Mouse (Mus musculus) kidney, adult 2 months (tissue): ENCODE measurements around the gene Zfp768. TPM values are rescaled to one million over a fixed set of nuclear protein-coding genes. Genes with fewer than 3 reads are reported as not detected.

Experiments
- DNase-seq: peaks from one replicate; pipeline ENCODE4 v3.0.0; 2021
- H3K27ac ChIP-seq: fragments of 200-500 bp; 2 replicates; pipeline ENCODE4 v1.5.1; 2012; ENCODE audit warnings: low read depth, low read length, control low read depth, inconsistent platforms; ENCODE audit not compliant: insufficient read depth
- H3K27me3 ChIP-seq: fragments of 200-500 bp; replicated peaks from 2 replicates; pipeline ENCODE4 v1.6.1; 2012; ENCODE audit warnings: mild to moderate bottlenecking, moderate library complexity, low read length, inconsistent platforms; ENCODE audit not compliant: control insufficient read depth, insufficient read depth
- H3K36me3 ChIP-seq: fragments of 200-500 bp; 2 replicates; pipeline ENCODE4 v1.6.1; 2012; ENCODE audit warnings: mild to moderate bottlenecking, moderate library complexity, low read length, inconsistent platforms; ENCODE audit not compliant: control insufficient read depth, insufficient read depth
- H3K4me1 ChIP-seq: fragments of 200-500 bp; 2 replicates; pipeline ENCODE4 v1.6.1; 2011; ENCODE audit warnings: low read length; ENCODE audit not compliant: control insufficient read depth, insufficient read depth
- H3K4me3 ChIP-seq: fragments of 200-500 bp; 2 replicates; pipeline ENCODE4 v1.5.1; 2011; ENCODE audit warnings: mild to moderate bottlenecking, low read depth, low read length, control low read depth; ENCODE audit not compliant: insufficient read depth
- CTCF ChIP-seq: fragments of 200-500 bp; conservative IDR thresholded peaks from 2 replicates; pipeline ENCODE4 v1.5.1; 2011; ENCODE audit warnings: low read depth, mild to moderate bottlenecking, control low read depth, low read length, moderate library complexity, mixed read lengths; ENCODE audit not compliant: insufficient read depth, insufficient read length
- POLR2A ChIP-seq: fragments of 200-500 bp; IDR thresholded peaks from one replicate; pipeline ENCODE4 v1.6.1; 2011; ENCODE audit warnings: low read depth, low read length, control low read depth
- WGBS: fragments of 180-500 bp; shearing (Covaris S2); methylation state at CpG from one replicate; pipeline ENCODE4 v1.1.7; 2018; 5-methylcytosine and 5-hydroxymethylcytosine counted together
- polyA plus RNA-seq: library from polyadenylated mRNA; depleted of rRNA; stranded (reverse); fragments of >200 nt; gene quantifications from 2 replicates; pipeline ENCODE4 v1.2.3, GENCODE M21; 2012

The Zfp768 gene
- polyA plus RNA-seq, 1 experiment, result 36.7 TPM

DNA sequence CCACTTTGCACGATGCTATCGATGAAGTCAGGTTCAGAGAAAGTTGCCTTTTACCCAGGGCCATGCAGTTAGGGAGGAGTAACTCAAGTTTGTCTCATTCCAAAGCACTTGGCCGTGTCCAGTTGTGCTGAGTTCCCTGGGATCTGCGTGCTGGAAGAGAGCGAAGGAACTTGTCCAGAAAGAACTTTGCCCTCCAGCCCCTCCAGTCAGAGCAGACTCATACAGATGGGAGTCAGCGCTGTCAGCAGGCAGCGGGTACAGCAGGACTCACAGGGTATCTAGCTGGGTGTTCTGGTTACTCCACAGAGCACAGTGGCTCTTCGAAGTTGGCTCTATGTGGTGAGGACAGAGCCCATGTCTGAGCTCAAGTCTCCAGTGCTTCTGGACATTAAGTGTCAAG lies 19.8 kb downstream of the Zfp768 start:
- WGBS, result 50% methylated on average over 8 of the region's 8 CpGs
- H3K27ac ChIP-seq, result no peak overlapping the region
- TF ChIP-seq CTCF (no peak), POLR2A (no peak)
- DNase-seq, result peak; percentile 73
- no peak overlapping the region for H3K4me3 ChIP-seq
- H3K36me3 ChIP-seq, result no peaks in the 10 kb centered on the region
- H3K27me3 ChIP-seq, result no peaks in the 10 kb centered on the region
- H3K4me1 ChIP-seq, result peaks cover 4% of the 10 kb centered on the region; the same call in 1 of the 2 replicates

DNA sequence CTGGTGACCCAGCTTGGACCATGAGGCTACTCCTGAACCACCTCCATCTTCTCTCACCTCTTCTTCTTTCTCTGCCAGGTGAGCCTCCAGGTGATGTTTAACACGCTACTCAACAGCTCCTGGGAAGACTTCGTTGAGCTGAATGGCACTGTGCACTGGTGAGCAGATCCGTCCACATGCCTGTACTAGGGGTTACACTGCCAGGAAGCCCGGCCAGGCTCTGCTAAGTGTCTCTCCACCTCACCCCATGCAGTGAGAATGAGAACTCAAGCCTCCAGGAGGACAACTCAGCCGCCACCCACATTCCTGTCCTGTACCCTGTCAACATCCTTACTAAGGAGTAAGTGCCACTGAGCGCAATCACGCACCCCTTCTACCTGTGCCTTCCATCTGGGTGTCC lies 20.4 kb downstream of the Zfp768 start:
- H3K27ac ChIP-seq, result no peak overlapping the region
- H3K27me3 ChIP-seq, result no peaks in the 10 kb centered on the region
- H3K36me3 ChIP-seq, result no peaks in the 10 kb centered on the region
- no peak for TF ChIP-seq POLR2A
- no peak overlapping the region for H3K4me3 ChIP-seq
- peaks cover 4% of the 10 kb centered on the region; the same call in 1 of the 2 replicates for H3K4me1 ChIP-seq
- no peak for DNase-seq
- WGBS, result 85% methylated on average over 7 of the region's 7 CpGs

DNA sequence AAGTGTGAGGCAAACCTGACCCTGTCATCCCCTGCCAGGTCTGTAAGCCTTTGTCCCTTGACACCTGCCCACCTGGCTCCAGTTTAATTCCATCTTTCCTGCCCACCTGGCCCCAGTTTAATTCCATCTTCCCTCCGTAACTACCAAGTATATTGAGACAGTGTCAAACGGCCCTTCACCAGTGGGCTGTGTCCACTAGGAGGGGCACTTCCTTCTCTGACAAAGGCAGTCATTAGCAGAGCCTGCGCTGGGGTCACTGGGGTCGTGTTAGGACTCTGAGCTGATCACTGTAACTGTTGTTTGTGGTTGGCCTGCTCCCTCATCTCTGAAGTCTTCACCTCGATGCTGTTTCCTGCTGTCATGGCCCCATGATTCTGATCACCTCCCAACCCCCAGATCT lies 23.3 kb downstream of the Zfp768 start:
- peaks cover 4% of the 10 kb centered on the region; the same call in 1 of the 2 replicates for H3K4me1 ChIP-seq

DNA sequence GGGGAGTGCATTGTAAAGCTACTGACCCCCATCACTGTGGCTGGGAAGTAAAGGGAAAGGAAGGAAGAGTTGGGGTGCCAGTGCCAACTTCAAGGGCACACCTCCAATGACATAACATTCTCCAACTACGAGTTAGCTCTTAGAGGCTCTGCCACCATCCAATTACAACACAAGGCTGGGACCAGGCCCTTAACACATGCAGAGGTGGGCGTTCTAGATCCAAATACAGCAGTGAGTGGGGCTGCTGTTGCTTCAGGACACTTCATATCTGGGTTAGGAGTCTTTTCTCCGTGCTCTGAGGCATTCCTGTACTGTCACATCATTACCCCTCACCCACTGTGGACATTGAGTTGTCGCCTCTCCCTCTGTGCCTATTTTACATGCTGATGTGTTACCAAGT lies 24.3 kb downstream of the Zfp768 start:
- no peaks in the 10 kb centered on the region for H3K36me3 ChIP-seq
- TF ChIP-seq POLR2A (no peak), CTCF (no peak)
- no peak overlapping the region for H3K4me3 ChIP-seq
- no peak overlapping the region for H3K27ac ChIP-seq
- 71% methylated on average over 4 of the region's 4 CpGs for WGBS
- DNase-seq, result no peak
- no peaks in the 10 kb centered on the region for H3K27me3 ChIP-seq
- peaks cover 4% of the 10 kb centered on the region; the same call in 1 of the 2 replicates for H3K4me1 ChIP-seq

More for the DNA sequence above, 23.3 kb downstream of the Zfp768 start:
- H3K27me3 ChIP-seq, result no peaks in the 10 kb centered on the region
- peak; percentile 28 for DNase-seq
- TF ChIP-seq CTCF (peak; percentile 55), POLR2A (no peak)
- whole genome bisulfite sequencing, result 40% methylated on average over 5 of the region's 5 CpGs
- H3K36me3 ChIP-seq, result no peaks in the 10 kb centered on the region
- no peak overlapping the region for H3K27ac ChIP-seq
- no peak overlapping the region for H3K4me3 ChIP-seq

DNA sequence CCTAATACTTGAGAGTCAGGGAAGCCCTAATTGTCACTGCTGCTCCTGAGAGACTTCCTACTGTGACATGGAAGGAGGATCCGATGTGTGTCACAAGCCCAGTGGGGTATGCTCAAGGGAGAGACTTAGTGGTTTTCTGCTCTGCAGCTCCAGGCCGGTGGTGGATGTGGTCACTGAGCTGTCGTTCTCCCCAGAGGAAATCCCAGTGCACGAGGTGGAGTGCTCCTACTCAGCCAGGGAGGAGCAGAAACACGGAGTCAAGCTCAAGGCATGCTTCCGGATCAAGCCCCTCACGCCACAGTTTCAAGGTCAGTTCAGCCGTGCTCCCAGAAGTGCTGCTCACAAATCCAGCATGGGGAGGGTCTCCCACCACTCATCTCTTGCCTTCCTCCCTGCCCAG lies 31.5 kb downstream of the Zfp768 start:
- Histone ChIP-seq H3K4me3 (no peak overlapping the region), H3K27me3 (no peaks in the 10 kb centered on the region), H3K27ac (no peak overlapping the region), H3K4me1 (no peaks in the 10 kb centered on the region), H3K36me3 (no peaks in the 10 kb centered on the region)
- DNase-seq, result no peak
- 45% methylated on average over 8 of the region's 8 CpGs for WGBS
- TF ChIP-seq CTCF (no peak), POLR2A (no peak)

DNA sequence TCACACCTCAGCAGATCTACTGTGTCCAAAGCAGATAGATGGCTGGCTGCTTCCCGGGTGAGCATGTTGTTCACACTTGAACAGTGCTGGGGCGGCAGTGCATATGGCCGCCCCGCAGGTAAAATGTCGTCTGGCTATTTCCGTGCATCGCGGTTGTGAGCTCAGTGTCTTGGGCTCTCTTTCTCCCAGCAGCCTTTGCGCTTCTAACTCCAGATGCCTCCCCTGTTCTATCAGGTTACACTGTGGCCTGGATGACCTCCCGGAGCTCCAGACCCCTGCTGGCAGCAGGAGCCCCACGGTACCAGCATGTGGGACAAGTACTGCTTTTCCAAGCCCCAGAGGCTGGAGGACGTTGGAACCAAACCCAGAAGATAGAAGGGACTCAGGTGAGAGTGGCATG lies 35.4 kb downstream of the Zfp768 start:
- Histone ChIP-seq H3K4me1 (no peaks in the 10 kb centered on the region), H3K4me3 (no peak overlapping the region), H3K36me3 (no peaks in the 10 kb centered on the region), H3K27me3 (no peaks in the 10 kb centered on the region), H3K27ac (no peak overlapping the region)
- no peak for DNase-seq
- no peak for TF ChIP-seq CTCF
- no peak for TF ChIP-seq POLR2A
- 59% methylated on average over 12 of the region's 12 CpGs for WGBS

DNA sequence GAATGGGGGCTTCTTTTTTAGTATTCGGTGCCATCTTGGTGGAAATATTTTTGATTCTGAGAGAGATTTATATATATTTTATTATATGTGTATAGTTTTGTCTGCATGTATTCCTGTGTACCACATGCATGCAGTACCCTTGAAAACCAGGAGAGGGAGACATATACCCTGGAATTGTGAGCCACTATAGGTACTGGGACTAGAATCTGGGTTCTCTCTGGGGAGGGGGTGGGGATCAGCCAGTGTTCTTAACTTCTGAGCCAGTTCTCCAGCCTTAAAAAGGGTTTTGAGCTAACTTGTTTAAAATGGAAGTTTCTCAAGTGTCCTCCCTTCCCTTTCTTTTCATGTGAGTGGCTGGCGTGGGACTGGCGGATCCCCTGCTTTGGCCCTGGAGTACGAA lies 36.5 kb downstream of the Zfp768 start:
- 68% methylated on average over 4 of the region's 4 CpGs for WGBS
- peak; percentile 75 for DNase-seq
- TF ChIP-seq POLR2A (no peak), CTCF (peak; percentile 56)
- Histone ChIP-seq H3K4me3 (no peak overlapping the region), H3K27me3 (no peaks in the 10 kb centered on the region), H3K4me1 (no peaks in the 10 kb centered on the region), H3K27ac (no peak overlapping the region), H3K36me3 (no peaks in the 10 kb centered on the region)

DNA sequence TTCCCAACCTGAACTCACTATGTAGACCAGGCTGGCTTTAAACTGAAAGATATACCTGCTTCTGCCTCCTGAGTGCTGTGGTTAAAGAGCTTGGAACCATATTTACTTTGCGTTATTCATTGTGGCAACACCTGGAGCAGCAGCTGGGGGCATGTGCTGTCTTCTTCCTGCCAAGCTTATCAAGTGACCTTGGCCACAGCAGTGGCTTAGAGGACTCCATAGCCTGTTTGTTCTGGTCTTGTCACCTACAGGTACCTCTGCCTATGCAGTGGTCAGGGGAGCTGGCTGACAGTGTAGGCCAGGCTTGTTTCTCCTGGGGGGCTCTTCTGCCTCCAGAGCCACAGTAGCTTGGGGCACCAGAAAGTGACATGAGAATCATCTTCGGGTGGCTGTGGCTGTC lies 37.0 kb downstream of the Zfp768 start:
- no peak overlapping the region for H3K27ac ChIP-seq
- H3K36me3 ChIP-seq, result no peaks in the 10 kb centered on the region
- DNase-seq, result no peak
- TF ChIP-seq CTCF, result no peak
- no peak for TF ChIP-seq POLR2A
- WGBS, result 83% methylated on average over 2 of the region's 2 CpGs
- H3K27me3 ChIP-seq, result no peaks in the 10 kb centered on the region
- no peak overlapping the region for H3K4me3 ChIP-seq
- no peaks in the 10 kb centered on the region for H3K4me1 ChIP-seq
